Mouse (Mus musculus): ENCODE measurements around the gene Plscr2. TPM values are rescaled to one million over a fixed set of nuclear protein-coding genes. Genes with fewer than 3 reads are reported as not detected.
A peak's percentile ranks its signal among the peaks of the same experiment; 100 is the strongest.

Plscr2 gene
- 0.61 and 0.71 TPM in 2 replicates for polyA plus RNA-seq (2014; fragmentation: Nextera tagmentation; extraction: Ambion mirVana)

DNA sequence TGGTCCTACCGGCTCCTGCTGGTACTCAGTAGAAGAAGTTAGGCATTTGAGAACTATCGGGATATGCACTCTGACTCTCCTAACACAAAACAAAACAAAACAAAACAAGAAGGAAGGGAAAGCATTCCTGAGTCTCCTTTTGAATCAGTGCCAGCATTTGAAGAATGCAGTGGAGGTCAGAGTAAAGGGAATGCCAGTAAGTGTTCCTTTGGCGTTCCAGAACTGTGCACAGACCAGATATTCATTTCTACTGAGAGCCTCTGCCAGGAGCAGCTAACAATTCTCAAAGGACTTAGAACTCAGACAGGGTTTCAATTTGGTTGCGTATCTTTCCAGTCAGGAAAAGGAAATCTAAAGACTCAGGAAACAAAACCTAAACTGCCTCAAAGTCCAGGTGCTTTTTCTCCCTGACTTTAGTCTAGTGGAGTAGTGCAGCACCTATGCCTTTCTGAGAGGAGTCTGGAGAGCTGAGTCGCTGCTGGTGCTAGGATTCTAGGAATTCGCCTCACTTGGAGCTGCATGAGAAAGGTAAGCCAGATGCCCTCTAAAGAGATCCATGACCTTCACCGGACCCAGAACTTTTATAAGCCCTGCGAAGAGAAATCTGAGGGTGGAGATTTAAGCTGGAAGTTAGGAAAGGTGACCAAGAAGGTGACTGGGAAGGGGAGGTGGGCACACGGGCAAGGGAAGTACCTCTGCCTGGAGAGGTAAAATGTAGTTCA is at the start of gene Plscr2:
Plscr2 (plus strand) TSS at position 117 of the 722 bp plus-strand sequence.
- Histone ChIP-seq H3K9me3 (ENCODE audit: control insufficient read depth, low read length) (no peaks in the 10 kb centered on the region), H3K4me2 (replicated peaks) (no peak within 1 kb of the TSS), H3K27ac (no peak within 1 kb of the TSS), H3K4me1 (replicated peaks; ENCODE audit: control insufficient read depth, insufficient read depth, low read length) (no peaks in the 10 kb centered on the region), H3K27me3 (ENCODE audit: control insufficient read depth, insufficient read depth, low read length) (no peaks in the 10 kb centered on the region), H3K36me3 (replicated peaks; ENCODE audit: control insufficient read depth, insufficient read depth) (no peaks in the 10 kb centered on the region), H3K9ac (no peak within 1 kb of the TSS), H3K4me3 (replicated peaks; ENCODE audit: low read length) (no peak within 1 kb of the TSS)
- no peak for DNase-seq (ENCODE audit: low spot score)
- 66% methylated on average over 9 of the region's 9 CpGs for WGBS
- ATAC-seq (ENCODE audit: low FRiP score): no peak

DNA sequence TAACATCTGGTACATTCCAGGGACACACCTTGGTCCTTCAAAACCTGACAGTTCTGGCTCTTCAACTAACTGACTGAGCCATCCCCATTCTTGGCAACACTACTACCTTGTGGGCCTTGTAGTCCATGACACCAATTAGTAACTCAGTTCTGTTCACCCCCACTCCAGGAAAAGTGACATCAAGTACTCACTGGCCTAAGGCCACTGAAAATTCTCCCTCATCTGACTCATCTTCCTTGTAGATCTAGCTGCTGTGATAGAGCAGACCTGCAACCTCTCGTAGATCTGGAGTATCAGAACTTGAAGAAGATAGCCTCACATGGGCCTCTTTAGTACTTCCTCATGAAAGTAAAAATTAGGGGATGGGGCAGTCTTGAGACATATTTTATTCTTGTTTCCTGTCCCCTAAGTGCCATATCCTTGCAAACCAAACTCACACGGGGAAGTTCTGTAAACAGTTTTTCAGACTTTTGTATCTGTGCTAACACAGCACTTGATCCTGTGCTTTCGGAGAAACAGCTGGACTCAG is 49.2 kb upstream of the Plscr2 start:
- Histone ChIP-seq H3K27me3 (ENCODE audit: control insufficient read depth, insufficient read depth, low read length) (no peaks in the 10 kb centered on the region), H3K4me1 (replicated peaks; ENCODE audit: control insufficient read depth, insufficient read depth, low read length) (no peaks in the 10 kb centered on the region), H3K36me3 (replicated peaks; ENCODE audit: control insufficient read depth, insufficient read depth) (no peaks in the 10 kb centered on the region), H3K4me3 (replicated peaks; ENCODE audit: low read length) (no peak overlapping the region), H3K9me3 (ENCODE audit: control insufficient read depth, low read length) (no peaks in the 10 kb centered on the region), H3K9ac (no peak overlapping the region), H3K27ac (no peak overlapping the region), H3K4me2 (replicated peaks) (no peak overlapping the region)
- DNase-seq (ENCODE audit: low spot score) (no peak), ATAC-seq (ENCODE audit: low FRiP score) (no peak)
- WGBS: 84% methylated on average over 3 of the region's 3 CpGs

DNA sequence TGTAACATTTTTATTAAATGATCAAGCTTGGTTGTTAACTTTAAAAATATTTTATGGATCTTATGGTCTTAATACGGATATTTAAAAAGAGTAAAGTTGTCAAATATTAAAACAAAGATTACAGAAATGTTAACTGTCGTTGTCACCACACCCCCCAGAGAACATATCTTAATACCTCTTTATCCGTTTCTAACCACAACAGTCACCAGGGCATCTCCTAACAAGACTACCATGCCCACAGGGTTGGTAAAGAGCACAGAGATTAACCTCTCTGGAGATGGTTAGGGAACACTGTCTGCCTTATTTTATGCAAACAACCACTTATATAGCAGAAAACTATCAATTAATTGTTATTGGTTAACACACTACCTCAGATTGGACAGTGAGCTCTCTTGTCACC is 48.6 kb upstream of the Plscr2 start:
- WGBS: 88% methylated on average over 3 of the region's 3 CpGs
- no peak overlapping the region for H3K27ac ChIP-seq
- no peak overlapping the region for H3K4me3 ChIP-seq (replicated peaks; ENCODE audit: low read length)
- H3K4me2 ChIP-seq (replicated peaks): no peak overlapping the region
- no peaks in the 10 kb centered on the region for H3K9me3 ChIP-seq (ENCODE audit: control insufficient read depth, low read length)
- H3K36me3 ChIP-seq (replicated peaks; ENCODE audit: control insufficient read depth, insufficient read depth): no peaks in the 10 kb centered on the region
- H3K4me1 ChIP-seq (replicated peaks; ENCODE audit: control insufficient read depth, insufficient read depth, low read length): no peaks in the 10 kb centered on the region
- H3K9ac ChIP-seq: no peak overlapping the region
- ATAC-seq (ENCODE audit: low FRiP score) (no peak), DNase-seq (ENCODE audit: low spot score) (no peak)
- no peaks in the 10 kb centered on the region for H3K27me3 ChIP-seq (ENCODE audit: control insufficient read depth, insufficient read depth, low read length)

- no peak overlapping the region for H3K4me2 ChIP-seq (replicated peaks)
- no peaks in the 10 kb centered on the region for H3K36me3 ChIP-seq (replicated peaks; ENCODE audit: control insufficient read depth, insufficient read depth)
- H3K27me3 ChIP-seq (ENCODE audit: control insufficient read depth, insufficient read depth, low read length): no peaks in the 10 kb centered on the region
- no peak for DNase-seq (ENCODE audit: low spot score)
- H3K4me3 ChIP-seq (replicated peaks; ENCODE audit: low read length): no peak overlapping the region
- H3K27ac ChIP-seq: no peak overlapping the region
- ATAC-seq (ENCODE audit: low FRiP score): no peak
- H3K9ac ChIP-seq: no peak overlapping the region
- WGBS: 94% methylated on average over 16 of the region's 16 CpGs
- no peaks in the 10 kb centered on the region for H3K9me3 ChIP-seq (ENCODE audit: control insufficient read depth, low read length)
- no peaks in the 10 kb centered on the region for H3K4me1 ChIP-seq (replicated peaks; ENCODE audit: control insufficient read depth, insufficient read depth, low read length)
Observed at GRCm38 (mm10) chr9:92228867-92229832, 46.3 kb upstream of the Plscr2 start.

GRCm38 (mm10) chr9:92229833-92230205 is 45.6 kb upstream of the Plscr2 start:
- H3K9me3 ChIP-seq (ENCODE audit: control insufficient read depth, low read length): no peaks in the 10 kb centered on the region
- H3K4me3 ChIP-seq (replicated peaks; ENCODE audit: low read length): no peak overlapping the region
- DNase-seq (ENCODE audit: low spot score): no peak
- H3K4me1 ChIP-seq (replicated peaks; ENCODE audit: control insufficient read depth, insufficient read depth, low read length): no peaks in the 10 kb centered on the region
- no peaks in the 10 kb centered on the region for H3K27me3 ChIP-seq (ENCODE audit: control insufficient read depth, insufficient read depth, low read length)
- H3K9ac ChIP-seq: no peak overlapping the region
- H3K27ac ChIP-seq: no peak overlapping the region
- no peaks in the 10 kb centered on the region for H3K36me3 ChIP-seq (replicated peaks; ENCODE audit: control insufficient read depth, insufficient read depth)
- H3K4me2 ChIP-seq (replicated peaks): no peak overlapping the region
- no peak for ATAC-seq (ENCODE audit: low FRiP score)
- whole genome bisulfite sequencing: 87% methylated on average over 2 of the region's 2 CpGs

DNA sequence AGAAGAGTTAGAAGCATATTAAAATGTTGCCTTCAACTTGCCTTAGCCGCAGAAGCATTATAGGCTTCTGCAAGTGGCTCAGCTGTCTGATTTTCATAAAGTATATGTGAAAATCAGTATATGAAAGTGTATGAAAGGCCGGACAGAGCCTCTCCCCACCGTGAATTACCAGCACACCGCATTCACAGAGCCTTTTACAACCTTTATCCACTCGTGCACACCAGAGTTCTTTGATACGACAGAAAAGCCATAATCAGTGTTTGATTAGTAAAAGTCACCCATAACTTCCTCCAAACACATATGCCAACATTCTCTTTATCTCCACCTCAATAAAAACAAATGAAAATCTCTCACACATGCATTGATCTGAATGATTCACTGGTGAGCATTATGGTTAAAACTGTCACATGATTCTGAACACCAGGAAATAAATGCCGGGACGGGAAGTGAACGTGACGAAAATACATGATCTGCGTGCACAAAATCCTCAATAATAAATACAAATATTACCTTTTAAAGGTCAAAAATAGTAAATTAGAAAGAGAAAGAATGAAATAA is 40.4 kb upstream of the Plscr2 start:
- Histone ChIP-seq H3K27ac (no peak overlapping the region), H3K4me3 (replicated peaks; ENCODE audit: low read length) (no peak overlapping the region), H3K4me2 (replicated peaks) (no peak overlapping the region), H3K9me3 (ENCODE audit: control insufficient read depth, low read length) (no peaks in the 10 kb centered on the region), H3K9ac (no peak overlapping the region), H3K4me1 (replicated peaks; ENCODE audit: control insufficient read depth, insufficient read depth, low read length) (no peaks in the 10 kb centered on the region), H3K27me3 (ENCODE audit: control insufficient read depth, insufficient read depth, low read length) (no peaks in the 10 kb centered on the region), H3K36me3 (replicated peaks; ENCODE audit: control insufficient read depth, insufficient read depth) (no peaks in the 10 kb centered on the region)
- no peak for ATAC-seq (ENCODE audit: low FRiP score)
- WGBS: 90% methylated on average over 11 of the region's 11 CpGs
- DNase-seq (ENCODE audit: low spot score): no peak

GRCm38 (mm10) chr9:92248773-92249446 is 26.5 kb upstream of the Plscr2 start:
- Histone ChIP-seq H3K9me3 (ENCODE audit: control insufficient read depth, low read length) (no peaks in the 10 kb centered on the region), H3K9ac (no peak overlapping the region), H3K27me3 (ENCODE audit: control insufficient read depth, insufficient read depth, low read length) (no peaks in the 10 kb centered on the region), H3K36me3 (replicated peaks; ENCODE audit: control insufficient read depth, insufficient read depth) (no peaks in the 10 kb centered on the region), H3K4me1 (replicated peaks; ENCODE audit: control insufficient read depth, insufficient read depth, low read length) (peaks cover 11% of the 10 kb centered on the region; the same call in 1 of the 2 replicates), H3K4me3 (replicated peaks; ENCODE audit: low read length) (no peak overlapping the region), H3K4me2 (replicated peaks) (no peak overlapping the region), H3K27ac (no peak overlapping the region)
- WGBS: 84% methylated on average over 7 of the region's 7 CpGs
- no peak for DNase-seq (ENCODE audit: low spot score)
- no peak for ATAC-seq (ENCODE audit: low FRiP score)

GRCm38 (mm10) chr9:92249447-92249852 is 26.0 kb upstream of the Plscr2 start, which contains the start of gene Plscr1:
Plscr1 (plus strand) TSS chr9:92249750.
- H3K27ac ChIP-seq: peak within 1 kb of the TSS; percentile 34
- H3K9ac ChIP-seq: peak within 1 kb of the TSS; percentile 62
- no peaks in the 10 kb centered on the region for H3K27me3 ChIP-seq (ENCODE audit: control insufficient read depth, insufficient read depth, low read length)
- WGBS: 41% methylated on average over 7 of the region's 7 CpGs
- H3K4me3 ChIP-seq (replicated peaks; ENCODE audit: low read length): peak within 1 kb of the TSS; percentile 57
- DNase-seq (ENCODE audit: low spot score) (no peak), ATAC-seq (ENCODE audit: low FRiP score) (no peak)
- peak within 1 kb of the TSS; percentile 71 for H3K4me2 ChIP-seq (replicated peaks)
- H3K9me3 ChIP-seq (ENCODE audit: control insufficient read depth, low read length): no peaks in the 10 kb centered on the region
- H3K4me1 ChIP-seq (replicated peaks; ENCODE audit: control insufficient read depth, insufficient read depth, low read length): peaks cover 11% of the 10 kb centered on the region; the same call in 1 of the 2 replicates
- H3K36me3 ChIP-seq (replicated peaks; ENCODE audit: control insufficient read depth, insufficient read depth): no peaks in the 10 kb centered on the region

Measured in hindbrain, embryonic 14.5 days (tissue).